In the genomic region with DNA sequence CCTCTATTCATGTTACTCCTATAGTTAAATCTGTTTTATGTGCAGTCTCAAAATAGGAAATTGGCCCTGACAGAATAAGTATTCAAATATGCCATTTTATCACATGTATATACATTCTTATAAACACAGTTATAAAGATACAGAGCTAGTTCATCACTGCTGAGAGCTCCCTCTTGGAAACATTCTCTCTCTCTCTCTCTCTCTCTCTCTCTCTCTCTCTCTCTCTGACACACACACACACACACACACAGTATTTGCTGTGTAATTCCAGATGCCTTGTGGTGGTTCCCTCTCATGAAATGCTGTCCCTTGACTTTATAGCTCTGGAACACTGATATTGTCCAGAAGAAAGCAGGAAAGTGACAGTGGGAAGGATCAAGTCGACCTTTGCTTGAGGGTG, we compare ENCODE assay signal across 17 mouse cellular contexts. TPM values are rescaled to one million over a fixed set of nuclear protein-coding genes. Genes with fewer than 3 reads are reported as not detected.
DNase-seq lines count a peak whose midpoint lies in the region; ATAC-seq and TF ChIP-seq lines count a peak whose summit lies in the region.
"Had no signal": no experiment of that assay in that cellular context is flagged by ENCODE, and none has a peak within 500 bp of the region (broad histone marks: within the 10 kb centered on the region; RNA-seq: fewer than 3 reads in every experiment).

No protein-coding gene starts in this region.

- H3K9me3 ChIP-seq in intestine, embryonic 14.5 days (ENCODE audit: control insufficient read depth, low read length), result no peaks in the 10 kb centered on the region
- H3K9me3 ChIP-seq in stomach, embryonic 14.5 days (ENCODE audit: control insufficient read depth, low read depth, low read length), result no peaks in the 10 kb centered on the region
- no peaks in the 10 kb centered on the region for H3K9me3 ChIP-seq in midbrain, embryonic 13.5 days
- H3K9me3 ChIP-seq: limb, embryonic 15.5 days had no signal

- peaks cover 18% of the 10 kb centered on the region for H3K4me1 ChIP-seq in intestine, embryonic 14.5 days (replicated peaks; ENCODE audit: control insufficient read depth, insufficient read depth, low read length)
- H3K4me1 ChIP-seq in stomach, embryonic 14.5 days (ENCODE audit: control insufficient read depth, insufficient read depth, low read length), result peaks cover 6% of the 10 kb centered on the region; the same call in 1 of the 2 replicates
- peaks cover 20% of the 10 kb centered on the region for H3K4me1 ChIP-seq in midbrain, embryonic 13.5 days (replicated peaks)

- no peak for DNase-seq in layer of hippocampus, adult 2 months (ENCODE audit: low spot score in 2 of 2)
- DNase-seq in layer of hippocampus, postnatal 14 days (ENCODE audit: low spot score in 2 of 2), result no peak
- peak; percentile 48 for DNase-seq in adipocyte (ENCODE audit: low spot score)
- DNase-seq in intestine, embryonic 14.5 days (ENCODE audit: low spot score), result no peak
- no peak for DNase-seq in ovary, adult 18-20 months (ENCODE audit: low spot score)
- DNase-seq: cerebellum, adult 9-11 months; right cerebral cortex, adult 18-20 months had no signal

- TF ChIP-seq CTCF in layer of hippocampus, adult 2 months (conservative IDR thresholded peaks at IDR 0.05), result no peak

- WGBS in intestine, embryonic 14.5 days, result 43% methylated on average over 1 of the region's 1 CpGs
- WGBS in stomach, embryonic 14.5 days, result 63% methylated on average over 1 of the region's 1 CpGs
- WGBS in midbrain, embryonic 13.5 days, result 76% methylated on average over 1 of the region's 1 CpGs

- no peaks in the 10 kb centered on the region for H3K27me3 ChIP-seq in intestine, embryonic 14.5 days (replicated peaks; ENCODE audit: control insufficient read depth, insufficient read depth, low read length)
- no peaks in the 10 kb centered on the region for H3K27me3 ChIP-seq in stomach, embryonic 14.5 days (ENCODE audit: control insufficient read depth, insufficient read depth, low read length)
- H3K27me3 ChIP-seq in midbrain, embryonic 13.5 days, result no peaks in the 10 kb centered on the region; the same call in 1 of the 2 replicates
- H3K27me3 ChIP-seq: limb, embryonic 15.5 days; Patski had no signal

- no peak overlapping the region for H3K9ac ChIP-seq in intestine, embryonic 14.5 days (ENCODE audit: low read length)
- no peak overlapping the region for H3K9ac ChIP-seq in stomach, embryonic 14.5 days (replicated peaks; ENCODE audit: low read depth, low read length)
- no peak overlapping the region for H3K9ac ChIP-seq in midbrain, embryonic 13.5 days (replicated peaks)
- H3K9ac ChIP-seq: limb, embryonic 15.5 days had no signal

- H3K36me3 ChIP-seq in intestine, embryonic 14.5 days (ENCODE audit: control insufficient read depth, insufficient read depth, low read length), result no peaks in the 10 kb centered on the region
- H3K36me3 ChIP-seq in stomach, embryonic 14.5 days (ENCODE audit: control insufficient read depth, insufficient read depth, low read length), result no peaks in the 10 kb centered on the region
- H3K36me3 ChIP-seq in midbrain, embryonic 13.5 days, result no peaks in the 10 kb centered on the region
- H3K36me3 ChIP-seq: limb, embryonic 15.5 days had no signal

- peak overlapping the region; percentile 60 for H3K27ac ChIP-seq in layer of hippocampus, adult 2 months
- peak overlapping the region; percentile 59; the same call in 1 of the 2 replicates for H3K27ac ChIP-seq in intestine, embryonic 14.5 days (ENCODE audit: low read depth)
- peak overlapping the region; percentile 1; the same call in 1 of the 2 replicates for H3K27ac ChIP-seq in stomach, embryonic 14.5 days (ENCODE audit: low read length)
- no peak overlapping the region for H3K27ac ChIP-seq in midbrain, embryonic 13.5 days

- no peak overlapping the region for H3K4me3 ChIP-seq in layer of hippocampus, adult 2 months
- H3K4me3 ChIP-seq in intestine, embryonic 14.5 days (ENCODE audit: low read depth, low read length), result no peak overlapping the region
- no peak overlapping the region for H3K4me3 ChIP-seq in stomach, embryonic 14.5 days (ENCODE audit: low read depth, low read length)
- H3K4me3 ChIP-seq in midbrain, embryonic 13.5 days (replicated peaks), result no peak overlapping the region
- H3K4me3 ChIP-seq: limb, embryonic 15.5 days had no signal

- no peak for ATAC-seq in intestine, embryonic 14.5 days (replicated peaks; ENCODE audit: low FRiP score, low TSS enrichment, low read depth)
- ATAC-seq in stomach, embryonic 14.5 days (ENCODE audit: insufficient number of reproducible peaks, insufficient read depth, low FRiP score, low read depth), result no peak
- ATAC-seq in midbrain, embryonic 13.5 days, result no peak
- ATAC-seq: inflammation-experienced regulatory T-cells, adult 6 months; Patski had no signal

- H3K4me2 ChIP-seq in intestine, embryonic 14.5 days (ENCODE audit: low read length), result no peak overlapping the region
- H3K4me2 ChIP-seq in stomach, embryonic 14.5 days (replicated peaks; ENCODE audit: low read depth, low read length), result no peak overlapping the region
- H3K4me2 ChIP-seq in midbrain, embryonic 13.5 days (replicated peaks), result no peak overlapping the region

RNA-seq across cellular contexts. Expression of gene Stom, which starts 1.3 kb away (rescaled TPM):
- 1 to 10 TPM; 6.0 to 7.9 TPM for total RNA-seq in layer of hippocampus, adult 2 months (2021)
- 1 to 10 TPM; 8.0 to 8.2 TPM for total RNA-seq in layer of hippocampus, postnatal 14 days (2021)
- polyA plus RNA-seq in intestine, embryonic 14.5 days (2014; fragmentation: Nextera tagmentation; extraction: Ambion mirVana), result 62.7 and 77.2 TPM in 2 replicates
- polyA plus RNA-seq in stomach, embryonic 14.5 days (2014; fragmentation: Nextera tagmentation; extraction: Ambion mirVana), result 61.2 and 66.1 TPM in 2 replicates
- 9.4 and 9.7 TPM in 2 replicates for polyA plus RNA-seq in midbrain, embryonic 13.5 days (2015; fragmentation: Nextera tagmentation; extraction: Ambion mirVana)

RNA-seq across cellular contexts. Expression of gene 4930568D16Rik, which starts 29.5 kb away (rescaled TPM):
- total RNA-seq in layer of hippocampus, adult 2 months (2021), result not detected
- not detected for total RNA-seq in layer of hippocampus, postnatal 14 days (2021)
- polyA plus RNA-seq in intestine, embryonic 14.5 days (2014; fragmentation: Nextera tagmentation; extraction: Ambion mirVana), result not detected in 2 replicates
- polyA plus RNA-seq in stomach, embryonic 14.5 days (2014; fragmentation: Nextera tagmentation; extraction: Ambion mirVana), result not detected in 2 replicates
- polyA plus RNA-seq in midbrain, embryonic 13.5 days (2015; fragmentation: Nextera tagmentation; extraction: Ambion mirVana), result not detected in 2 replicates
- total RNA-seq: heart, postnatal 36 days; megakaryocyte, adult 5-6 weeks had no signal
- polyA plus RNA-seq: gonadal fat pad, adult 2 months; inflammation-experienced regulatory T-cells, adult 6 months; limb, embryonic 15.5 days; neural tube, embryonic 14.5 days; Patski had no signal

RNA-seq across cellular contexts. Expression of gene 4930402F06Rik, which starts 58.9 kb away (rescaled TPM):
- not detected for total RNA-seq in layer of hippocampus, adult 2 months (2021)
- not detected for total RNA-seq in layer of hippocampus, postnatal 14 days (2021)
- not detected in 2 replicates for polyA plus RNA-seq in intestine, embryonic 14.5 days (2014; fragmentation: Nextera tagmentation; extraction: Ambion mirVana)
- not detected in 2 replicates for polyA plus RNA-seq in stomach, embryonic 14.5 days (2014; fragmentation: Nextera tagmentation; extraction: Ambion mirVana)
- polyA plus RNA-seq in midbrain, embryonic 13.5 days (2015; fragmentation: Nextera tagmentation; extraction: Ambion mirVana), result not detected in 2 replicates
- total RNA-seq: heart, postnatal 36 days; megakaryocyte, adult 5-6 weeks had no signal
- polyA plus RNA-seq: gonadal fat pad, adult 2 months; inflammation-experienced regulatory T-cells, adult 6 months; limb, embryonic 15.5 days; neural tube, embryonic 14.5 days; Patski; thymus, postnatal 0 days had no signal
